Mouse (Mus musculus) hindbrain, embryonic 11.5 days (tissue): ENCODE measurements at regions not wholly inside any gene's neighbourhood (a gene's known extent, or its start where the extent isn't known, plus 50 kb on each side); places are given as distances from the start of the nearest gene placed in this dataset.

Experiments
- ATAC-seq: fragments of 200-750 bp; cut with Nextera tagmentation; 2 replicates; pipeline ENCODE4 v1.8.0; 2017; ENCODE audit warnings: mild to moderate bottlenecking, moderate TSS enrichment, moderate library complexity; ENCODE audit not compliant: low FRiP score
- DNase-seq: peaks from one replicate; pipeline ENCODE4 v3.0.0-alpha.2; 2015; ENCODE audit warnings: low spot score
- H3K27ac ChIP-seq: fragments of 300-500 bp; sonication (generic); 2 replicates; pipeline ENCODE4 v1.5.1; 2014; ENCODE audit warnings: mild to moderate bottlenecking, low read depth, low read length
- H3K27me3 ChIP-seq: fragments of 300-500 bp; sonication (generic); 2 replicates; pipeline ENCODE4 v1.6.1; 2014; ENCODE audit warnings: mild to moderate bottlenecking, low read length, moderate library complexity, mixed read lengths; ENCODE audit not compliant: control insufficient read depth, insufficient read depth
- H3K36me3 ChIP-seq: fragments of 300-500 bp; sonication (generic); 2 replicates; pipeline ENCODE4 v1.6.1; 2014; ENCODE audit warnings: mild to moderate bottlenecking, low read length, moderate library complexity, mixed read lengths; ENCODE audit not compliant: control insufficient read depth, insufficient read depth
- H3K4me1 ChIP-seq: fragments of 300-500 bp; sonication (generic); replicated peaks from 2 replicates; pipeline ENCODE4 v1.6.1; 2014; ENCODE audit warnings: low read length, mixed read lengths; ENCODE audit not compliant: control insufficient read depth, insufficient read depth
- H3K4me2 ChIP-seq: fragments of 300-500 bp; sonication (generic); replicated peaks from 2 replicates; pipeline ENCODE4 v1.6.1; 2014; ENCODE audit warnings: mild to moderate bottlenecking, low read depth, low read length
- H3K4me3 ChIP-seq: fragments of 300-500 bp; sonication (generic); 2 replicates; pipeline ENCODE4 v1.5.1; 2014; ENCODE audit warnings: low read depth, low read length
- H3K9ac ChIP-seq: fragments of 300-500 bp; sonication (generic); 2 replicates; pipeline ENCODE4 v1.6.1; 2014; ENCODE audit warnings: low read depth, low read length
- H3K9me3 ChIP-seq: fragments of 300-500 bp; sonication (generic); 2 replicates; pipeline ENCODE4 v1.6.1; 2016; ENCODE audit warnings: low read length; ENCODE audit not compliant: control insufficient read depth
- WGBS: fragments of 180-500 bp; shearing (Covaris S2); extraction: QIAGEN DNeasy Blood & Tissue Kit; methylation state at CpG from one replicate; pipeline ENCODE4 v1.1.7; 2014; 5-methylcytosine and 5-hydroxymethylcytosine counted together

- DNase-seq = no peak
- H3K27me3 ChIP-seq = no peaks in the 10 kb centered on the region
- H3K4me3 ChIP-seq = no peak overlapping the region
- H3K9me3 ChIP-seq = no peaks in the 10 kb centered on the region
- no peak for ATAC-seq
- H3K36me3 ChIP-seq = no peaks in the 10 kb centered on the region
- no peaks in the 10 kb centered on the region for H3K4me1 ChIP-seq
- WGBS = 95% methylated on average over 5 of the region's 5 CpGs
- H3K9ac ChIP-seq = no peak overlapping the region
- no peak overlapping the region for H3K4me2 ChIP-seq
- H3K27ac ChIP-seq = no peak overlapping the region
These were observed 53.4 kb upstream of the Tspan5 start for GRCm38 (mm10) chr3:138688606-138689005.
